Mouse (Mus musculus) kidney, embryonic 14.5 days (tissue): ENCODE results near the gene Olfr645. TPM values are rescaled to one million over a fixed set of nuclear protein-coding genes. Genes with fewer than 3 reads are reported as not detected.

Source experiments
- ATAC-seq: fragments of 200-750 bp; cut with Nextera tagmentation; 2 replicates; pipeline ENCODE4 v1.8.0; 2017; ENCODE audit warnings: moderate number of reproducible peaks, mild to moderate bottlenecking, moderate TSS enrichment, moderate library complexity; ENCODE audit not compliant: low FRiP score, low TSS enrichment
- H3K27ac ChIP-seq: fragments of 300-500 bp; sonication (generic); 2 replicates; pipeline ENCODE4 v1.5.1; 2014; ENCODE audit warnings: low read depth, mild to moderate bottlenecking, low read length, moderate library complexity, mixed read lengths
- H3K27me3 ChIP-seq: fragments of 300-500 bp; sonication (generic); 2 replicates; pipeline ENCODE4 v1.6.1; 2014; ENCODE audit warnings: mild to moderate bottlenecking, low read length; ENCODE audit not compliant: control insufficient read depth, insufficient read depth
- H3K36me3 ChIP-seq: fragments of 300-500 bp; sonication (generic); 2 replicates; pipeline ENCODE4 v1.6.1; 2014; ENCODE audit warnings: low read length, mixed read lengths; ENCODE audit not compliant: control insufficient read depth, insufficient read depth
- H3K4me1 ChIP-seq: fragments of 300-500 bp; sonication (generic); 2 replicates; pipeline ENCODE4 v1.6.1; 2014; ENCODE audit warnings: low read length, mixed read lengths; ENCODE audit not compliant: control insufficient read depth, insufficient read depth
- H3K4me2 ChIP-seq: fragments of 300-500 bp; sonication (generic); replicated peaks from 2 replicates; pipeline ENCODE4 v1.6.1; 2014; ENCODE audit warnings: low read depth, mild to moderate bottlenecking, low read length
- H3K4me3 ChIP-seq: fragments of 300-500 bp; sonication (generic); 2 replicates; pipeline ENCODE4 v1.5.1; 2014; ENCODE audit warnings: mild to moderate bottlenecking, low read length
- H3K9ac ChIP-seq: fragments of 300-500 bp; sonication (generic); 2 replicates; pipeline ENCODE4 v1.6.1; 2014; ENCODE audit warnings: low read depth, mild to moderate bottlenecking, low read length, moderate library complexity
- H3K9me3 ChIP-seq: fragments of 300-500 bp; sonication (generic); 2 replicates; pipeline ENCODE4 v1.6.1; 2016; ENCODE audit warnings: low read length; ENCODE audit not compliant: control insufficient read depth
- WGBS: fragments of 180-500 bp; shearing (Covaris S2); extraction: QIAGEN DNeasy Blood & Tissue Kit; methylation state at CpG from one replicate; pipeline ENCODE4 v1.1.7; 2014; 5-methylcytosine and 5-hydroxymethylcytosine counted together
- polyA plus RNA-seq: library from polyadenylated mRNA; unstranded; fragments of >200 nt; fragmentation: Nextera tagmentation; extraction: Ambion mirVana; gene quantifications from 2 replicates; pipeline ENCODE4 v1.2.1, GENCODE M21; 2014

The Olfr645 gene
- not detected in 2 replicates for polyA plus RNA-seq

DNA sequence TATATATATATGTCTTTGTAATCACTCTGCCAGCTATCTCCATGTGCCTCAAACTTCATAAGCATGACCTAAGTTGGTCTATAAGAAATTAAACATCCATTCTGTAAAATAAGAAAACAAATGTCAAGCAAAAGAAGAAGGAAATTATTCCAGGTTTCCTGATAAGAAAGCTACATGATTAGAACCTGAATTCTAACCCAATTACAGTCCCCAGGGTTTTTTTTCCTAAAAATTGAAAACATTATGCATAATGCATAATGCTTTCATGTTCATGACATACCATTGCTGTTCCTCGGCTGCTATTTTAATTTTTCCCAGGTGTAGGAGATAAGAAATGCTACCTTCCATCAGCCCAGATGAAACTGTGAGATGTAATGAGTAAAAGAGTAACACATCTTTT is at the start of gene Olfr645:
Gene Olfr645 (minus strand): TSS at position 101 of the 400 bp plus-strand sequence.
- ATAC-seq, result no peak
- no peaks in the 10 kb centered on the region for H3K36me3 ChIP-seq
- no peak within 1 kb of the TSS for H3K27ac ChIP-seq
- no peaks in the 10 kb centered on the region for H3K27me3 ChIP-seq
- H3K4me1 ChIP-seq, result no peaks in the 10 kb centered on the region
- no peak within 1 kb of the TSS for H3K9ac ChIP-seq
- H3K4me2 ChIP-seq, result no peak within 1 kb of the TSS
- H3K9me3 ChIP-seq, result no peaks in the 10 kb centered on the region
- H3K4me3 ChIP-seq, result no peak within 1 kb of the TSS
- WGBS, result 74% methylated on average over 1 of the region's 1 CpGs

- H3K27me3 ChIP-seq, result no peaks in the 10 kb centered on the region
- ATAC-seq, result no peak
- no peak within 1 kb of the TSS for H3K4me3 ChIP-seq
- WGBS, result 87% methylated on average over 5 of the region's 5 CpGs
- no peaks in the 10 kb centered on the region for H3K9me3 ChIP-seq
- H3K27ac ChIP-seq, result no peak within 1 kb of the TSS
- no peak within 1 kb of the TSS for H3K4me2 ChIP-seq
- no peaks in the 10 kb centered on the region for H3K36me3 ChIP-seq
- H3K9ac ChIP-seq, result no peak within 1 kb of the TSS
- no peaks in the 10 kb centered on the region for H3K4me1 ChIP-seq
Observed at GRCm38 (mm10) chr7:104129726-104130125, 44.5 kb upstream of the Olfr645 start, which contains the start of gene Ubqln5. Ubqln5 (minus strand) TSS chr7:104129826.

- no peaks in the 10 kb centered on the region for H3K9me3 ChIP-seq
- H3K4me1 ChIP-seq, result no peaks in the 10 kb centered on the region
- no peak within 1 kb of the TSS for H3K4me2 ChIP-seq
- ATAC-seq, result no peak
- H3K27ac ChIP-seq, result no peak within 1 kb of the TSS
- no peak within 1 kb of the TSS for H3K4me3 ChIP-seq
- H3K36me3 ChIP-seq, result no peaks in the 10 kb centered on the region
- no peaks in the 10 kb centered on the region for H3K27me3 ChIP-seq
- H3K9ac ChIP-seq, result no peak within 1 kb of the TSS
Observed at GRCm38 (mm10) chr7:104104757-104104972, 19.4 kb upstream of the Olfr645 start, which contains the start of gene Olfr646. Olfr646 (plus strand) TSS chr7:104104873.

DNA sequence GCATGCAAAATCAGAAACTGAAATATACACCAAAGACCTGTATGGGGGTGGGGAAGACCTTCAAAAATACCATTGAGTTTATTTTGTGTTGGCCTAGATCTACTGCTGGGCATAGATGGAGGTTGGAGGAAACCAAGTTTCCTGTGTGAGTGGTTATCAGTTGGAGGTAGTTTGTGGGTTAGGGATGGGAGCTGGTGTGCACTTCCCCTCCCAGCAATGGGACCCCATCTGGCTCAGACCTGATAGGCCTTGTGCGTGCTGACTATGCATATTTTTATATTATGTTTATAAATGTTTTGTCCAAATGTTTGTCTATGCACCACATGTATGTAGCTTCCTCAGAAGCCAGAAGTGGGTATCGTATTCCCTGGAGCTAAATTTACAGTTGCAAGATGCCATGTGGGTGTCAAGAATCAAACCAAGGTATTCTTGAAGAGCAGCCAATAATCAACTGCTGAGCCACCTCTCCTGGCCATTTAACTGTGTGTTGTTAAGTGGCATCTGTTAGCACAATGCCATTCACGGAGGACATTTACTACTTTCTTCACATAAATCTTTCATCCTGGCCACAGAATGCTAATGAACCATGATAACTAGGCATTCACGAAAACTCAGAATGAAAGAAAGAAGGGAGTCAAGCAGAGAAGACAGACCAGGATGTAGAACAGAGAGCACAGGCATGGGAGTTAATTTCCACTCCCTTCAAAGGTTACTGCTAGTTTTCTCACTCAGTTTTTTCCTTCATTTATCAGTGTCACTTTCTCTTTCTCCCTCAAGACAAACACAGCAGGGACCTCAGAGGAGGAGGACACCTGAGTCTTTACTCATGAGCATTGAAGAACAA is 18.9 kb upstream of the Olfr645 start:
- Histone ChIP-seq H3K9me3 (no peaks in the 10 kb centered on the region), H3K4me3 (no peak overlapping the region), H3K27me3 (no peaks in the 10 kb centered on the region), H3K4me1 (no peaks in the 10 kb centered on the region), H3K4me2 (no peak overlapping the region), H3K36me3 (no peaks in the 10 kb centered on the region), H3K9ac (no peak overlapping the region), H3K27ac (no peak overlapping the region)
- 39% methylated on average over 4 of the region's 4 CpGs for WGBS
- ATAC-seq, result no peak

GRCm38 (mm10) chr7:104071769-104072168 is 13.5 kb downstream of the Olfr645 start, which contains the start of gene Olfr644:
Olfr644 (minus strand) TSS chr7:104071869.
- no peak for ATAC-seq
- H3K27me3 ChIP-seq, result no peaks in the 10 kb centered on the region
- H3K9me3 ChIP-seq, result no peaks in the 10 kb centered on the region
- 69% methylated on average over 2 of the region's 2 CpGs for WGBS
- no peak within 1 kb of the TSS for H3K4me3 ChIP-seq
- H3K27ac ChIP-seq, result no peak within 1 kb of the TSS
- no peak within 1 kb of the TSS for H3K9ac ChIP-seq
- H3K36me3 ChIP-seq, result no peaks in the 10 kb centered on the region
- H3K4me1 ChIP-seq, result no peaks in the 10 kb centered on the region
- no peak within 1 kb of the TSS for H3K4me2 ChIP-seq

DNA sequence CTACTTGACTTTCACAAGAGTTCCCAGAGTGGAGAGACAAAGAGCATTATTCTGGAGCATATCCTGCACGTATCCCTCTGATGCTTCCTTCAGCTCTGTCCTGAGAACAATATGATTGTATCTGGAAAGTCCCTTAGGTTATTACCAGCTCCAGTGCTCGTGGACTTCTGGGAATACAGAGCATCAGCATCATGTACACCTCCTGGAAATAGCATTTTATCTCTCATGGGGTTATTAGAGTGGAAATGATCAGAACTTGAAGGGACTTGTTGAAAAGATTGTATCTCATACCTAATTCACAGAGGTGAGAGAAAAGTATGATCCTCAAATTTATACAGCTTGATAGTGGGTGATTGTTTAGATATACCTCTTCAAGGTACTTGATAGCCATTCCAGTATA is 23.9 kb downstream of the Olfr645 start, which contains the start of gene 4930516K23Rik:
Gene 4930516K23Rik (minus strand): TSS at position 101 of the 400 bp plus-strand sequence.
- H3K4me1 ChIP-seq, result no peaks in the 10 kb centered on the region
- H3K27me3 ChIP-seq, result no peaks in the 10 kb centered on the region
- no peak within 1 kb of the TSS for H3K27ac ChIP-seq
- no peaks in the 10 kb centered on the region for H3K36me3 ChIP-seq
- 67% methylated on average over 2 of the region's 2 CpGs for WGBS
- no peak within 1 kb of the TSS for H3K4me2 ChIP-seq
- ATAC-seq, result no peak
- no peaks in the 10 kb centered on the region for H3K9me3 ChIP-seq
- H3K9ac ChIP-seq, result no peak within 1 kb of the TSS
- no peak within 1 kb of the TSS for H3K4me3 ChIP-seq

DNA sequence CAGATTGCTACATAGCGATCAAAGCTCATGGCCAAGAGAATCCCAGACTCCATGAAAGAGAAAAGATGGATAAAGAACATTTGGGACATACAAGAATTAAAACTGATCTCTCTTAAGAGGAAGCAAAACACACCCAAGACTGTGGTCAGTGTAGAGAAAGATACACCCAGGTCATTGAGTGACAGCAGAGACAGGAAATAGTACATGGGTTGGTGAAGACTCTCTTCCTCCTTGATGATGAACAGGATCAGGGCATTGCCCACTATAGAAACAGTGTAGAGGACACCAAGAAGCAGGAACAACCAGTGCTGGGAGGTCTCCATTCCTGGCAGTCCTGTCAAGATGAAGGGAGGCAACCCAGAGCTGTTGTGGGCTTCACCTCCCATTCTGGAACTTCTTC is 26.1 kb downstream of the Olfr645 start:
- no peak overlapping the region for H3K9ac ChIP-seq
- 92% methylated on average over 1 of the region's 1 CpGs for WGBS

DNA sequence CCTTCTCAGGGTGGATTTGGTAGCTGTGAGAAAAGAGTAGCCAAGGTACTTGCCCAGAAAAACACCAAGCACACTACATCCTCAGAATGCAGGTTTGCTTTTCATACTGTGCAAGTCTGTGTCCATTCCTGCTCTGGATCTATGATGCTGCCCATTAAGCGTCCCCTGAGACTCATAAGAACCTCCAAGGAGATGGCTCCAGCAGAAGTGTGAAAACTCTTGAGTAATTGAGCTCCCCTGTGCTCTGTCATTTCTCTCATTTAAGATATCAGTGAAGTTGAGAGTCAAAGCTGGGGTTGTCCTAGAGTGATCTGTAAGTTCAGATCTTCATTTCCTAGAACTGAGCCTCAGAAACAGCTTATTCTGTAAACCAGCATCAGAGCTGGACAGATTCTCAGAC is 32.7 kb downstream of the Olfr645 start, which contains the start of gene Olfr642:
Gene Olfr642 (minus strand): TSS at position 101 of the 400 bp plus-strand sequence.
- no peak within 1 kb of the TSS for H3K9ac ChIP-seq
- no peak within 1 kb of the TSS for H3K4me2 ChIP-seq
- no peaks in the 10 kb centered on the region for H3K27me3 ChIP-seq
- no peak within 1 kb of the TSS for H3K27ac ChIP-seq
- H3K4me3 ChIP-seq, result no peak within 1 kb of the TSS
- H3K36me3 ChIP-seq, result no peaks in the 10 kb centered on the region
- ATAC-seq, result no peak
- H3K9me3 ChIP-seq, result no peaks in the 10 kb centered on the region
- WGBS, result 65% methylated on average over 1 of the region's 1 CpGs
- no peaks in the 10 kb centered on the region for H3K4me1 ChIP-seq

More for the DNA sequence above, 26.1 kb downstream of the Olfr645 start:
- H3K4me1 ChIP-seq, result no peaks in the 10 kb centered on the region
- no peak overlapping the region for H3K4me3 ChIP-seq
- no peaks in the 10 kb centered on the region for H3K36me3 ChIP-seq
- H3K27me3 ChIP-seq, result no peaks in the 10 kb centered on the region
- no peak for ATAC-seq
- no peak overlapping the region for H3K4me2 ChIP-seq
- no peaks in the 10 kb centered on the region for H3K9me3 ChIP-seq
- H3K27ac ChIP-seq, result no peak overlapping the region

DNA sequence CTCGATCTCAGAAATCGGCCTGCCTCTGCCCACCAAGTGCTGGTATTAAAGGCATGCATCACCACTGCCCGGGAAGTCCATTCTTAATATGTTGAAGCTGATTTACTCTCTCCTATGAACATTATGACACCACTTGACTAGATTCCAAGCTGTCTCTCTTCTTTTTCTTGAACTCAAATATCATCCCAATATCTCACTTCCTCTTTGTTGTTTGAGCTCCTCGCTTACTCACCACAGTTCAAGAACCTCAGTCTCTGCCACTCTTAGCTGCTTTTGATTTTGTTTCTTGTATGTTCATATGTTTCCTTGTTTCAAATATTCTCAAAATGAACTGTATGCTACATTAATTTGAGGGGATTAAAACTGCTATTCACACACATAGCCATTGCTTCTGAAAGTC is 34.5 kb downstream of the Olfr645 start:
- Histone ChIP-seq H3K9me3 (no peaks in the 10 kb centered on the region), H3K4me3 (no peak overlapping the region), H3K27me3 (no peaks in the 10 kb centered on the region), H3K36me3 (no peaks in the 10 kb centered on the region), H3K4me1 (no peaks in the 10 kb centered on the region), H3K27ac (no peak overlapping the region), H3K9ac (no peak overlapping the region), H3K4me2 (no peak overlapping the region)
- 88% methylated on average over 4 of the region's 4 CpGs for WGBS
- ATAC-seq, result no peak
